Mouse (Mus musculus): ENCODE measurements around the gene Gstt1. TPM values are rescaled to one million over a fixed set of nuclear protein-coding genes. Genes with fewer than 3 reads are reported as not detected.
"Not testable (repeated sequence)": the region's sequence is repeated elsewhere in the genome, so short reads cannot be mapped to it uniquely, and the experiment has no call there.

Gene Gstt1
- total and polyA plus RNA-seq, 3 experiments = 1.3 to 3.8 TPM; not detected in 1

- TF ChIP-seq BHLHE40 (IDR thresholded peaks at IDR 0.05; ENCODE audit: borderline replicate concordance, low read depth, low read length) (peak; percentile 78), ZC3H11A (IDR thresholded peaks at IDR 0.05; ENCODE audit: low read depth, low read length) (0 out of 2 replicates have a peak, but pooled peaks have one; percentile 11), MYB (IDR thresholded peaks at IDR 0.05; ENCODE audit: low read depth, low read length) (no peak), MAZ (IDR thresholded peaks at IDR 0.05; ENCODE audit: low read depth, low read length) (peak; percentile 42; the same call in 1 of the 2 replicates), CTCF (IDR thresholded peaks at IDR 0.05 in 2 of 3, conservative IDR thresholded peaks at IDR 0.05 in 1 of 3; ENCODE audit: control insufficient read depth in 1 of 3, insufficient read depth in 1 of 3, low read depth in 2 of 3, low read length in 3 of 3, poor library complexity in 1 of 3, severe bottlenecking in 1 of 3) (peak; percentile 23 to 78 (median 67); a peak in 5 of 6 replicates), UBTF (IDR thresholded peaks at IDR 0.05; ENCODE audit: borderline replicate concordance, insufficient read depth, low read depth, low read length) (no peak), TAL1 (IDR thresholded peaks at IDR 0.05; ENCODE audit: low read length) (no peak), CHD1 (IDR thresholded peaks at IDR 0.05; ENCODE audit: low read depth, low read length) (0 out of 2 replicates have a peak, but pooled peaks have one; percentile 30), ZMIZ1 (IDR thresholded peaks at IDR 0.05; ENCODE audit: low read depth, low read length) (peak; percentile 92), EP300 (IDR thresholded peaks at IDR 0.05; ENCODE audit: low read depth in 1 of 2, low read length in 2 of 2) (no peak; a peak in 1 of 4 replicates), SIN3A (IDR thresholded peaks at IDR 0.05; ENCODE audit: low read length) (peak; percentile 84)
Observed at GRCm38 (mm10) chr10:75772795-75773664, 25.4 kb downstream of the Gstt1 start, which contains the start of gene Ddt (continued).

- H3K27me3 ChIP-seq (ENCODE audit: control insufficient read depth in 1 of 2, insufficient read depth in 2 of 2, low read length in 2 of 2); H3K9me3 ChIP-seq (replicated peaks; ENCODE audit: insufficient read depth, low read length); H3K9ac ChIP-seq (ENCODE audit: control insufficient read depth, low read depth, low read length, poor library complexity, severe bottlenecking); H3K27ac ChIP-seq (ENCODE audit: control insufficient read depth, low read depth, low read length): not testable (repeated sequence)
- DNase-seq (ENCODE audit: low read depth, low spot score) = peak; percentile 48
- H3K4me1 ChIP-seq (ENCODE audit: control insufficient read depth in 1 of 2, insufficient read depth in 2 of 2, low read length in 2 of 2) = peaks cover 8 to 27% of the 10 kb centered on the region in 2 experiments; a peak in 3 of 4 replicates
- peaks cover 0 to 14% of the 10 kb centered on the region in 2 experiments; a peak in 2 of 4 replicates for H3K36me3 ChIP-seq (ENCODE audit: control insufficient read depth in 1 of 2, insufficient read depth in 2 of 2, low read length in 2 of 2)
- TF ChIP-seq SIN3A (IDR thresholded peaks at IDR 0.05; ENCODE audit: low read length) = peak; percentile 58
- TF ChIP-seq ELF1 (IDR thresholded peaks at IDR 0.05; ENCODE audit: low read depth, low read length) = peak; percentile 45; the same call in 1 of the 2 replicates
- H3K79me2 ChIP-seq (ENCODE audit: control insufficient read depth, insufficient read depth, low read length, poor library complexity) = peaks cover 10% of the 10 kb centered on the region
- peak overlapping the region; percentile 34 to 67; a peak in 3 of 4 replicates for H3K4me3 ChIP-seq (ENCODE audit: control insufficient read depth in 1 of 2, insufficient read depth in 1 of 2, low read depth in 2 of 2, low read length in 2 of 2)
Observed at GRCm38 (mm10) chr10:75767756-75768155, 30.6 kb downstream of the Gstt1 start.

- Histone ChIP-seq H3K27me3 (ENCODE audit: control insufficient read depth in 1 of 2, insufficient read depth in 2 of 2, low read length in 2 of 2) (no peaks in the 10 kb centered on the region), H3K9me3 (replicated peaks; ENCODE audit: insufficient read depth, low read length) (no peaks in the 10 kb centered on the region), H3K27ac (ENCODE audit: control insufficient read depth, low read depth, low read length) (peak overlapping the region; percentile 44), H3K9ac (ENCODE audit: control insufficient read depth, low read depth, low read length, poor library complexity, severe bottlenecking) (peak overlapping the region; percentile 11; the same call in 1 of the 2 replicates), H3K4me1 (ENCODE audit: control insufficient read depth in 1 of 2, insufficient read depth in 2 of 2, low read length in 2 of 2) (peaks cover 8 to 25% of the 10 kb centered on the region in 2 experiments; a peak in 3 of 4 replicates), H3K4me3 (ENCODE audit: control insufficient read depth in 1 of 2, insufficient read depth in 1 of 2, low read depth in 2 of 2, low read length in 2 of 2) (peak overlapping the region; percentile 14 to 67; a peak in 3 of 4 replicates), H3K36me3 (ENCODE audit: control insufficient read depth in 1 of 2, insufficient read depth in 2 of 2, low read length in 2 of 2) (peaks cover 0 to 18% of the 10 kb centered on the region in 2 experiments; a peak in 2 of 4 replicates), H3K79me2 (ENCODE audit: control insufficient read depth, insufficient read depth, low read length, poor library complexity) (peaks cover 14% of the 10 kb centered on the region)
- peak; percentile 90 for DNase-seq (ENCODE audit: low read depth, low spot score)
- TF ChIP-seq TBP (IDR thresholded peaks at IDR 0.05; ENCODE audit: low read depth, low read length) (peak; percentile 59), MYB (IDR thresholded peaks at IDR 0.05; ENCODE audit: low read depth, low read length) (no peak), MEF2A (IDR thresholded peaks at IDR 0.05; ENCODE audit: extremely low read depth, insufficient replicate concordance, low read depth, low read length, poor library complexity, severe bottlenecking) (no peak), NRF1 (IDR thresholded peaks at IDR 0.05; ENCODE audit: insufficient read depth, low read depth, low read length, poor library complexity, severe bottlenecking) (no peak), MAX (IDR thresholded peaks at IDR 0.05; ENCODE audit: low read length) (no peak), USF1 (IDR thresholded peaks at IDR 0.05; ENCODE audit: low read depth, low read length) (peak; percentile 67), MAFK (IDR thresholded peaks at IDR 0.05; ENCODE audit: borderline replicate concordance, low read depth, low read length) (no peak), BHLHE40 (IDR thresholded peaks at IDR 0.05; ENCODE audit: borderline replicate concordance, low read depth, low read length) (no peak), USF2 (IDR thresholded peaks at IDR 0.05; ENCODE audit: borderline replicate concordance in 1 of 2, insufficient read depth in 1 of 2, low read depth in 1 of 2, low read length in 2 of 2) (no peak), RAD21 (IDR thresholded peaks at IDR 0.05; ENCODE audit: low read depth, low read length) (no peak), HCFC1 (IDR thresholded peaks at IDR 0.05; ENCODE audit: low read depth, low read length) (peak; percentile 47; the same call in 1 of the 2 replicates), GATA1 (IDR thresholded peaks at IDR 0.05; ENCODE audit: low read depth, low read length) (no peak), TAL1 (IDR thresholded peaks at IDR 0.05; ENCODE audit: low read length) (no peak), E2F4 (IDR thresholded peaks at IDR 0.05; ENCODE audit: borderline replicate concordance, low read depth, low read length) (no peak), SMC3 (IDR thresholded peaks at IDR 0.05; ENCODE audit: low read depth, low read length) (no peak), MAZ (IDR thresholded peaks at IDR 0.05; ENCODE audit: low read depth, low read length) (peak; percentile 42; the same call in 1 of the 2 replicates), SIN3A (IDR thresholded peaks at IDR 0.05; ENCODE audit: low read length) (peak; percentile 50; the same call in 1 of the 2 replicates)
Observed at GRCm38 (mm10) chr10:75766856-75767255, 31.5 kb downstream of the Gstt1 start.

Data from MEL (cell line).